Mouse (Mus musculus) frontal cortex, adult (tissue): Measurements from ENCODE around the gene Ptprk.

Experiments used
- ATAC-seq: cut with Nextera tagmentation; 2 replicates; pipeline ENCODE4 v1.9.2; 2017; ENCODE audit warnings: mild to moderate bottlenecking, moderate library complexity, mixed read lengths; ENCODE audit not compliant: low TSS enrichment

Gene Ptprk

GRCm38 (mm10) chr10:28523992-28524735 is 449.5 kb downstream of the Ptprk start:
- ATAC-seq = peak; percentile 78

DNA sequence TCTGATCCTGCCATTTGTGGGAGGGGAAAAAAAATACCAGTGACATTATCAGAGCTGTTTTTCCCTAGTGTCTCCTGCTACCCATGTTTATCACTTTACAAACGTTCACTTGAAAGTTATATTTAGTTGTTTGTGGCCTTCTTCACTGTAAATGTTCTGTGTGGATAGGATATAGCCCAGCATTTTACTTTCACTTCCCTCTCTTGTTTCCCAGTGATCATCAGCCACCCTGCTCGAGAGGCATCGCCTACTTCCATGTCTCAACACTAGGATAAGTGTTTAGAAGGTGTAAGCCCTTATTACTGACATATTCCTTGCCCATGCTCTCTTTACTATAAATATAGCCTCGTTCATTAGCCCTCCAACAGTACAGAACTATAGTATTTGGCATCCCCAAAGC is 466.0 kb downstream of the Ptprk start:
- no peak for ATAC-seq

DNA sequence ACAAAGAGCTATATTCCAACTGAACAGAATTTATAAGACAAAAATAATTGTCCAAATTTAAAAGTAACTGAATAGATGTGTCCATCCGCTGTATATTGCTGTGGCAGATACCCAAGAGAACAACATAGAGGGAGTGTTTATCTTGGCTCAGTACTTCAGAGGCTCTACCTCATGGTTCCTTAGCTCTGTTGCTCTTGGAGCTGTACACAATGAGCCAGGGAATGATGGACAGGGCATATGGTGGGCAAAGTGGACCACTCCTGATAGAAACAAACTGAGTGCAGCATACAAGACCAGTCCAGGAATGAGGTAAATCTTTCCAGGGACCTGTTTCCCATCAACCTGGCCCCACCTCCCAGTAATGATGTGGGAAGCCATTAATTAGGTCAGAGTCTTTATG is 468.1 kb downstream of the Ptprk start:
- ATAC-seq = no peak

DNA sequence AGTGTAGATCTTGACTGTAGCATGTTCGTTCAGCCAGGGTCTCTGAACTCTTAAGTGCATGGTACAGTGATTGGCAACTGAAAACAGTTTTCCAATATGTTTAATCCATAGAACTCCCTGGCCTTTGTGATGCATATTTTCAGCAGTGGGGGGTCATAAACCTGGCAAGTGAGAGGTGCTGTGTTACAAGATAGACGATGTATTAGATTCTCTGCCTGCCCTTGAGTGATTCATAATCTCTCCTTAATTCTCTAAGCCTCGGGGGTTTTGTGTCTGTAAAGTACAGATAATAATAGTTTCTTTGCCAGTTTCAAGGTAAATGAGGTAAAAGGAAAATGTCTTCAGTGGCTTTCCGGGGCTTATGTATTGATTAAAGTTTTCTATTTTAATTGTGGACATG is 475.9 kb downstream of the Ptprk start:
- no peak for ATAC-seq

- ATAC-seq = no peak
These were observed 477.4 kb downstream of the Ptprk start for GRCm38 (mm10) chr10:28552068-28552467.

- ATAC-seq = no peak
These were observed 489.6 kb downstream of the Ptprk start for GRCm38 (mm10) chr10:28564110-28564674.

- ATAC-seq = no peak
These were observed 491.8 kb downstream of the Ptprk start for GRCm38 (mm10) chr10:28566378-28566777.

GRCm38 (mm10) chr10:28566828-28567227 is 492.2 kb downstream of the Ptprk start:
- no peak for ATAC-seq

- no peak for ATAC-seq
These were observed 492.8 kb downstream of the Ptprk start for GRCm38 (mm10) chr10:28567441-28567840.

- ATAC-seq = no peak
These were observed 493.4 kb downstream of the Ptprk start for GRCm38 (mm10) chr10:28568047-28568446.

DNA sequence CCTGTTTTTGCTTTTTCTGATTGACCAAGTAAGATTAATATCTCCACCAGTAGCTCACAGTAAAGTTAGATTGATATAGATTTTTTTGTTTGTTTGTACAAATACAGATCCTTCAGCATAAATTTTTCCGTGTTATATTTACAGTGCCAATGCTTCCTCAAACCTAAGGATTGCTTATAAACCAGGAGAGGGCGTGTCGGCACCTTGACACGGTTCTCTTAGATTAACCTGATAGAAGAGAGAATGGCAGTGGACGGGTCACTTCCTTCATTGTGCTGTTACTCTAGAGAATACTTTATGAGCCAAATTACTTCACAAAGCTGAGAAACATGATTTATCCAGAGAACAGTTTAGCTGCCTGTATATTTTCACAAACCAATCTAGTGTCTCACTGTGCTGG is 505.0 kb downstream of the Ptprk start:
- no peak for ATAC-seq

GRCm38 (mm10) chr10:28586565-28587138 is 512.0 kb downstream of the Ptprk start:
- peak; percentile 27; the same call in 1 of the 2 replicates for ATAC-seq

- no peak for ATAC-seq
These were observed 513.8 kb downstream of the Ptprk start for GRCm38 (mm10) chr10:28588401-28588800.

DNA sequence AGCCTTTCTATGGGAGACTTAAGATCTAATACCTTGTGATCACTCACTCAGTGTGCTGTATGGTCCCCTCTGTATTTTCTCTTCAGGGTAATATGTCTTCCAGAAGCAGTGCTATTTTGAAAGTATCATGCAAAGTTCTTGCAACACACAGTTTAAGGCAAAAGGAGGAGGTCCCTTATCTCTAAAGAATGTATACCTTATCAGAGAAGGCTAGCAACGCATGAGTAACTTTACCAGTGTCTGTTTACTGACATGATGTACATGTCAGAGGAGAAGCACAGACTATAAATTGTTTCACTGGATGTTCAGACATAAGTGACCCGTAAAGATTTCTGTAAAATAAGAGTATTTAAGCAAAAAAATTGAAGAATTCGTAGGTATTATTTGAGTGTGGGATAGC is 516.2 kb downstream of the Ptprk start:
- no peak for ATAC-seq

- no peak for ATAC-seq
These were observed 519.1 kb downstream of the Ptprk start for GRCm38 (mm10) chr10:28593566-28594292.

GRCm38 (mm10) chr10:28596897-28597296 is 522.3 kb downstream of the Ptprk start:
- no peak for ATAC-seq

DNA sequence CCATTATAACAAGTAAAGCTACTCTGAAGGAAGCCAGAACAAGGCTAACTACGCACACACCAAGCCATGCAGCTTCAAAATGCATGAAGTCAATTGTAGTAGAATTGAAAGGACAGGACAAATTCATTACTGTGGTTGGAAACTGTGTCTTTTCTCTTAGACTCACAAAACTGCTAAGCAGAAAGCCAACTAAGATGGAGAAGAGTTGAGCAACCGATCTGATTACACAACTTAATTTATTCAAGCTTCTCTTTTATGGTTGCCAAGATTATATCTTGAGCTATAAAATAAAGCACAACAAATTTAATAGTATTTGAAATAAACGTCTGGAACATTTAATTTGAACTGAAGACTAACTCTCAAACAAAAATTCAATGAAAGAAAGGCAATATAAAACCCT is 534.5 kb downstream of the Ptprk start:
- no peak for ATAC-seq

DNA sequence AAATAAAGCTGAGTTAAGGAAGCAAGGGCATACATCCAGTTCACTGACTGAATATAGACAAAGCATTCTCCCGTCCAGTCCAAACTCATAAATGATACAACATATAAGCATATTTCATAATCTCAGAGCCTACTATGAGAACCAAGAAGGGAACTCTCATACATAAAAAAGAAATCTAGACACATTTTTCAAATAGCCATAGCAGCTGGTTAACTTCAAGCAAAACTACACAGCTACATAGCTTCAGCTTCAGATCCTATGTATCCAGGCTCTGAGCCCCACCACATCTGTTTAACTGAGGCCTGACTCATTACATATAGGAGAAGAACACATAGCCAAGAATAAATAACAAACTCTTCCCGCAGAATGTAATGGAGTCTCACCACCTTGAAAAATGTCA is 539.8 kb downstream of the Ptprk start:
- no peak for ATAC-seq

DNA sequence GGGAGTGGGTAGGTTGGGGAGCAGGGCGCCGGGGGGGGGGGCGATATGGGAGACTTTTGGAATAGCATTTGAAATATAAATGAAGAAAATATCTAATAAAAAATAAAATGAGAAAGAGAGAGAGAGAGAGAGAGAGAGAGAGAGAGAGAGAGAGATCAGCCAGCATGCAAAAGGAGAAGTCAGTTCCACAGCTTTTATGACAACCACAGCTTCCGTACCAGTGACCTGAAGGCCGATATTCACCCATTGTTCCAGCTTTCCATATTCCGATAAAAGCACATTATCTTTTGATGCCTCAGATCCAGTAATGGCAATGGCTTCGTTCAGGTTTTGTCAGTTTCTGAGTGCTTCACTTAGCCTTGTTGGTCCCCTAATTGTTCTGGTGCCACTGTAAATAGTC is 542.6 kb downstream of the Ptprk start:
- no peak for ATAC-seq

GRCm38 (mm10) chr10:28618002-28618401 is 543.4 kb downstream of the Ptprk start:
- no peak for ATAC-seq

GRCm38 (mm10) chr10:28619415-28619814 is 544.8 kb downstream of the Ptprk start:
- no peak for ATAC-seq

GRCm38 (mm10) chr10:28636096-28636495 is 561.5 kb downstream of the Ptprk start:
- no peak for ATAC-seq

GRCm38 (mm10) chr10:28641887-28642286 is 567.3 kb downstream of the Ptprk start:
- ATAC-seq = no peak
